Mouse (Mus musculus): ENCODE measurements at regions not wholly inside any gene's neighbourhood (a gene's known extent, or its start where the extent isn't known, plus 50 kb on each side); places are given as distances from the start of the nearest gene placed in this dataset.
A peak's percentile ranks its signal among the peaks of the same experiment; 100 is the strongest.

DNA sequence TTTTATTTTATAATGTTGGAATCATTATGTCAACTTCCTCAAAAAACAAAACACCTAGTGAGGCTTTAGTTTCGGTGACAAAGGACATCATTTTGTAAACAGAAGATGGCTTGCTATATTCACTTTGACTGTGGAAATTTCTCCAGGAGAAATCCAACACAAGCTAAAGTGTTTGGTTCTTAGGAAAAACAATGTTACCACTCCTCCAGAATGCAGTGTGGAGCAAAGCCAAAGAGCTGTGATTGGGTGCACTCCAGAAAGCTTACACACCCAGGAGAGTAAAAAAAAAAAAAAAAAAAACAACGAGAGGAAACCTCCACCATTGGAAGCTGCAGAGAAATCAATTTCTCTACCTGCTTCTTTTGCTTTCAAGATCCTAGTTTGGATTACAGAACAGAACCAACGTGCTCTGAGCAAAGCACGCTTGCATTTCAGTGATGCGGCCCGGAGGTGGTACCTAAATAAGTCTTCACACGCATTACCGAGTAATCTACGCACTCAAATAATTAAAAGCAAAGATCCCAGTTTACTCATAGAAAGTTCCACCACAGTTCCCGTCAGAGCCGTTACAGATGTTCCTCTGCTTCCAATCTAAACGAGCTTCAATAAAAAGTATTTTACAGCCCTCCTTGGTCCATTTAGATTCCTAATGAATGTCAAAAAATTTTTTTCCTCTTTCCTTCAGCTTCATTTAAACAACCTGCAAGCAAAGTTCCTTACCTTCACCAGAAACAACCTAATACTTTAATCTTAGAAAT lies 199.5 kb upstream of the Gk2 start:
- no peak for DNase-seq (ENCODE audit: low spot score)

DNA sequence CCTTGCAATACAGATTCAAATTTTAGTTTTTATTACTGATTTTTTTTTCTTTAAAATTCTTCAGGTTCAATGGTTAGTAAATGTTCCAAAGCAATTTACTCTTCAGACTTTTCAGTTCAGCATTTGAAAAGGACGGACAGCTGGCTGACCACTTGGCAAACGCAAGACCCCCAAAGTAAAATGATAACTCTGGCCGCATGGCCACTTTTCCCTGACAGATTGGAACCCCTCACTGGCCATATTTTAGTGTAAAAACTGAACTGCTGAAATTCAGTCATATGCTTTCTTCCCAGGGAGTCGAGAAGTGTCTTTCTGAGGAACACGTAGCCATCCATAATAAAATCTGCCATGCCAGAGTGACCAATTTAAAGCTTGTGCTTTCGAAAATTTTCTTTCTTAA lies 198.4 kb upstream of the Gk2 start:
- no peak for DNase-seq (ENCODE audit: low spot score)

GRCm38 (mm10) chr5:97654414-97654813 lies 197.6 kb upstream of the Gk2 start:
- DNase-seq (ENCODE audit: low spot score), result no peak

DNA sequence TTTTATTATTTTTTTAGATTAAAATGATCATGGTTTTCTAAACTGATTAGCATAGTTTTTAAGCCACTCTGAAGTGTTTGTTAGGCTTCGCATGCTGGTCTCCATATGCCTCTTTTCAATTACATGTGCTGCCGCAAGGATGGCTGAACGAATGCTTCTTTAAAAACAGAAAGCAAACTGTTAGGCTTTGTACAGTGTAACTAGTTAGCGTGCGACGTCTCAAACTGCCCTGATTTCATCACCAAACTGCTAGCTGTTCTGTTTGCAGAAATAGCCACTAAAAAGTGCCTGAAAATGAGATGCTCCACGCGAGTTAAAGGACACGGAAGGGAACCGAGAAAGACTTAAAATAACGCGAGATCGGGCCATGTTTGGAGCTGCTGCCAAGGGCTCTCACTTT lies 185.4 kb upstream of the Gk2 start:
- no peak for DNase-seq (ENCODE audit: low spot score)

DNA sequence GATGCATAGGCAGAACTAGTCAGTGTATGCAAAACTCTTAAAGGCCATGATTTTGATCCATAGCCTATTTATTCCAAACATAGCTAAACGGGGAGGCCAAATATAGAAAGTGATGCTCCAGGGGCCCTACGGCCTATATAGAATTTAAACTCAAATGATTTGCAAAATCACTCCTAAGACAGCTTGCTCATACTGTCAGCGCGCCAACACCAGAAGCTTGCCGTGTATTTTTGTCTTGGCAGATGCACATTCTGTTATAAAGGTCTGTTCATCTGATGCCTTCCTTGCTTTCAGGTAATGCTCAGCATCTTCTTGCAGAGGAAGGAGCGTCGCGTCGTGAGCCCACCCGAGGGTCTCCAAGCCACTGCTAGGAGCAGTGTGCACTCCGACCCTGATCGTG lies 184.8 kb upstream of the Gk2 start:
- peak; percentile 31 for DNase-seq (ENCODE audit: low spot score)

GRCm38 (mm10) chr5:97636357-97636756 lies 179.5 kb upstream of the Gk2 start:
- DNase-seq (ENCODE audit: low spot score), result no peak

DNA sequence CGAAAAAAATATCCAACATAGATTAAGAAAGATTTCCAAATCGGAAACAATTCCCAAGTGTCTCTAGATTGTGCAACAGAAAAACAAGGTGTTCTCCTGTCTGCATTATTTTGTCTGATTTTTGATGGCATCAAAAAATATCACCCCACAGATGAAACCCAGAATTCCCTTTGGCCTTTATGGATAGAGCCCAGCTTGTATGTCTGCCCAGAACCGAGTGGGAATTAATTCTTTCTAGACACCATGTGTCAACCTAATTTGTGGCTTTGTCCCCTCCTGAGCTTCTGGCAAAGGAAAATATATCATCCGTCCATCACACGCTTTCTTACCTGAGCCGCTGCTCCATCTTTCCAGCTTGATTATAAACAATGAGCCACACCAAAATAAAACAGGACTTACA lies 176.9 kb upstream of the Gk2 start:
- DNase-seq (ENCODE audit: low spot score), result no peak

DNA sequence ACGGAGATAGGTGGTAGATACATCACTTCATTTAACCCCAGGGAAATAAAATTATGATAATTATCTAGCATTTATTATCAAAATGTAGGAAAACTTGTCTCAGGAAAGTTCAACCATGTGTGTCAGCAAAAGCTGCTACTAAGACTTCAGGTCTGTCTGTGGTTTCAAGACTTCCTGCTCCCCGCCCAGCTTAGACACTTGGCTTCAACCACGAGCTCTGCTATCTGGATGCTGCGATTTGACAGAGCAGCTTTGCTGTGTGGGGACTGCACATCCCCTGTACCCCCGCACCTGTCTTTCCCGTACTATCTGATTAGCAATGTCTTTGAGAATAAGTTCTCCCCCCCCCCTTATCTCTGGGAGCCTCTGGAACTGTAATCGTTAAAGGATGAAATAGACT lies 176.0 kb upstream of the Gk2 start:
- no peak for DNase-seq (ENCODE audit: low spot score)

DNA sequence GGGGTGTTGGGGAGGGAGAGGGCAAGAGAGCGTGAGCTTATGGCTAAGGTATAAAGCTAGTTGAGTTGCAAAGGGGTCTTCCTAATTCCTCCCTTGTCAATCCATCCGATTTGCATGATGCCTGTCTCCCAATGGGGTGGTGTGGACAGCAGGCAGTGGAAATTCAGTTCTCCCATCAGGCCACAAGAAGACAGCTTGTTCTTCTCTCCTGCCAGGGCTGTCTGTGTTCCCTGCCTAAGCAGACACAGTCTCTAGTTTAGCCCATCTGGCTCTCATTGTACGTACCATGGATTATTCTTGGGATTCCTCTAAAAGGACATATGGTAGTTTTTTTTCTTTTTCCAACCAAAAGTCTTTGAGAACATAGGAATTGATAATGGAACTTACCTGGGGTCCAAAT lies 168.4 kb upstream of the Gk2 start:
- DNase-seq (ENCODE audit: low spot score), result no peak

DNA sequence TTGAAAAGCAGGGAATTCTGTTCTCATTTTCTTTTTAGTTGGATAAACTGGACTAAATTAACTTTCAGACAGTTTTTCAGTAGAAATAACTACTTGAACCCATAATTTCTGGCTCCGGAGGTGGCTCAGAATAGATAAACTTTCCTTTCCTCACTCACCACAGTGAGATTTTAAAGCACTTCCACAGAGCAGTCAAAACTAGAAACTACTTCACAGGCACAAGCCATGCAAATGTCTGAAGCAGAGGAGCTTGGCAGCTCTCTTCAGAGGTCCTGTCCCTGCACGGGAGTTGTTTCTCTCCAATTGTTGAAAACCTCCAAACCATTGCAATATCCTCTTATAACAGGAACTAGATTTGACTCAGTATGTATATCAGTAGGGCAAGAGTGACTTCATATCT lies 163.1 kb upstream of the Gk2 start:
- DNase-seq (ENCODE audit: low spot score), result no peak

- no peak for DNase-seq (ENCODE audit: low spot score)
Measured at GRCm38 (mm10) chr5:97618411-97618810, 161.6 kb upstream of the Gk2 start.

DNA sequence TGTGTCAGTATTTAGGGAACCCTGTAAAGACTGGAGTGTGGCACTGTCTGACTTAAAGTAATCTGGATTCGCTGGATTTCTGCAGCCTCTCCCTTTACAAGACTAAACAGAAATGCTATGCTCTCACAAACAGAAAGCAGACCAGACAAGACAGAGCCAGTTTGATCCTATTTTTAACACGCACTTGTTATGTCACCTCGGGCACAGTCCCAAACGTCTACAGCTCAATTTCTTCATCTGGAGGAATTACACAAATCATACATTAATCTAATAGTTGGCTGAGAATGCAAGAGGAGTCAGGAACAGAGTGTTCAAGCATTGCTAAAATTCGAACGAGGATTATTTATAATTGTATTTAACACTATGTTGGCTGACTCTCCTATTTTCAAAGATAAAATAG lies 145.4 kb upstream of the Gk2 start:
- no peak for DNase-seq (ENCODE audit: low spot score)

- DNase-seq (ENCODE audit: low spot score), result no peak
Measured at GRCm38 (mm10) chr5:97601384-97601783, 144.6 kb upstream of the Gk2 start.

- DNase-seq (ENCODE audit: low spot score), result no peak
Measured at GRCm38 (mm10) chr5:97598741-97599140, 141.9 kb upstream of the Gk2 start.

- no peak for DNase-seq (ENCODE audit: low spot score)
Measured at GRCm38 (mm10) chr5:97595916-97596315, 139.1 kb upstream of the Gk2 start.

- no peak for DNase-seq (ENCODE audit: low spot score)
Measured at GRCm38 (mm10) chr5:97594081-97594480, 137.3 kb upstream of the Gk2 start.

DNA sequence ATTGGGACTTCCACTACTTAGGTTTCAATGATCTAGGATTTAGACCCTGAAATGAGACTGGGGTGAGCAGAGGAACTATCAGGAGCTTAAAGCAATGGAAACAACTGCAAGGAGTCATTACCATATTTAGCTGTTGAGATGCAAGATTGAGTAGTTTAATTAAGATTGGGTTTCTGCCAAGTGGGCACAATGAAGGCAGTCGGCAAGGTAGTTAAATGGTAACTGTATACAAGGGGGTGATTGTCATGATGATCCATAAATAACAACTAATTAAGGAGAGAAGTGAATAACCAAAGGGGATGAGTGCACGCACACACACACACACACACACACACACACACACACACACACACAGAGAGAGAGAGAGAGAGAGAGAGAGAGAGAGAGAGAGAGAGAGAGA lies 125.7 kb upstream of the Gk2 start:
- no peak for DNase-seq (ENCODE audit: low spot score)

DNA sequence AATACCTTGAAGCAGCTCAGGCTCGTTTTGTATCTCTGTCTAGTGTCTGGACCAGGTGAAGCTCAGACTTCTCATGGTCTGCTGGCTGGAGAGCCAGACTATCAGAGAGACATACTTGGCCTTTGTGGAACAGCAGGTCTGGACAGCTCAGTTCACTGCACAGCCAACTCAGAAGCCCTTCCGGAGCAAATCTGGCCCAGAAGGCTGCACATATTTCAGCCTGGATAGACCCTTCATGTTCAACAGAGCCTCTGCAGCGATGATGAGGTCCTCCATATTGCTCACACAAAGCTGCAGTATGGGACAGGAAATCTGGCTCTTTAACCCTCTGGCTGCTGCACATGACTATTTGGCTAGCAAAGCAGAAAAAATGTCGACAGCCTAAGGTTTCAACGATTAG lies 108.7 kb upstream of the Gk2 start:
- no peak for DNase-seq (ENCODE audit: low spot score)

- no peak for DNase-seq (ENCODE audit: low spot score)
Measured at GRCm38 (mm10) chr5:97563724-97564123, 106.9 kb upstream of the Gk2 start.

DNA sequence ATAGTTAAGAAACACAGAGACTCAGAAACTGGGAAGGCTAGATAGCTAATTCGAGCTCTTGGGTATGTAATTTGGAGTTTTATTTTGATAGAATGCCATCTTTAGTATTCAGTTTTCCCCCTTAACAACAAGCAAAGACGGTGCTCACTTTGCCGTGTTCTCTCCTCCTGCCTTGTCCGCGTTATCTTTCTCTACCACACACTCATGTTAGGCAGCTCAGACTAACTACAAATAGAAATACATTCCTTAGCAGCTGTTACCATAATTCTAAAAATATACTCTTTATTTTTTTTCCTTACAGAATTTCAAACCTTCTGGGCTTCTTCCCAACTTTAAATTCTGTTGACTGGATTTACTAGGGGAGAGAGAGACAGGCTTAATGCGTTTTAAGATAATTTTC lies 97.5 kb upstream of the Gk2 start:
- DNase-seq (ENCODE audit: low spot score), result no peak

DNA sequence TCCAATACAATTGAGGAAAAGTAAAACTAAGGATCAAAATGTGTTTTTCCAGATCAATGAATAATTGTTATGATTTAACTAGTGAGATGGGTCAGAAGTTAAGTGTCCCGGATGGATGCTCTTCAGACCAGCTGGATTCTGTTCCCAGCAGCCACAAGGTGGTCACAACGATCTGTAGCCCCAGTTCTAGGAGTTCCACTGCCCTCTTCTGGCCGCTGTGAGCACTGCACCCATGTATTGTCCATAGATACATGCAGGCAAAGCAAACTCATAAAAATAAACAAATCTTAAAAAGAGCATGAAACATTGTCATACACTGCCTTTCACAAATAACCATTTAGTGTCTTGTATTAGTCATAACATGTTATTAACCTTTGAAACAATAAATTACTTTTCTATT lies 96.3 kb upstream of the Gk2 start:
- DNase-seq (ENCODE audit: low spot score), result no peak

DNA sequence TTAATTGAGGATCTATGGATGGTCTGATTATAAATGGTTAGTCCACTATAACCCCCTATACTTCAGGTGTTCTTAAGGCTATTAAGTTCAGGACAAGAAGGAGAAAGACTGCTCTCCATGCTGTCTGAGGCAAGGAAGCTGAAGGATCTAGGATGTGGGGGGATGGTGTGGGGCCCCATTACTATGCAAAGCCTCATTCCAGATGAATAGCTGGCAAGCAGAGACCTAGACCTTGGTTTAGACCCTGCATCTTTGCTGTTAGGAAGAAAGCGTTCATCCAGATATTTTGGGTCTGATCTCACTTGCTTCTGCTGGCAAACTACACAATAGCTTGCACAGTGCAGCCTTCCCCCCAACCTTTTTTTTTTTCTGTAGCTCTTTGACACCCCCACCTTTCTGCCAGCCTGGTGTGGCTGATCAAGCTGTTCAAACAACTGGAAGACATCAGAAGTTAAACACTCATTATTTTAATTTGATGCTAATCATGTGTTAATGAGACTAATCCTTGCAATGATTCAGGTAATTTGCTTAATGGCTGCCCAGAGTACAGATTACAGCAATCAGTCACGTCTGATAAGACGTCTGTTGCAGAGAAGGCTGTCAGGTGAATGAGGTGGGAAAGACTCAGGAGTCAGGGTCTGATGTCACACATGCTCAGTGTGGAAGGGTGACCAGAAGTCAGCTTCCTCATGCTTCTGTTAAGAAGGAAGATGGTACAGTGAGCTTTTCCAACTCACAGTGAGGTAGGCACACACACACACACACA lies 80.9 kb upstream of the Gk2 start:
- DNase-seq (ENCODE audit: low spot score), result no peak

- no peak for DNase-seq (ENCODE audit: low spot score)
Measured at GRCm38 (mm10) chr5:97533733-97534132, 76.9 kb upstream of the Gk2 start.

GRCm38 (mm10) chr5:97527555-97527954 lies 70.7 kb upstream of the Gk2 start:
- DNase-seq (ENCODE audit: low spot score), result no peak
